Comparison of ENCODE assay signal across 12 mouse cellular contexts in genomic region chr8:101154923-101155322, GRCm38 (mm10).
DNase-seq lines count a peak whose midpoint lies in the region; ATAC-seq and TF ChIP-seq lines count a peak whose summit lies in the region.
"Had no signal": no experiment of that assay in that cellular context is flagged by ENCODE, and none has a peak within 500 bp of the region (broad histone marks: within the 10 kb centered on the region; RNA-seq: fewer than 3 reads in every experiment).

No protein-coding gene starts in this region.

- no peaks in the 10 kb centered on the region for H3K4me1 ChIP-seq in lung, embryonic 14.5 days (ENCODE audit: insufficient read depth)

- DNase-seq in cerebellum, postnatal 10 days: peak; percentile 4 to 5
- DNase-seq in cerebellum, adult 11-12 months: no peak
- DNase-seq in lung, embryonic 14.5 days: peak; percentile 36
- DNase-seq in lung, postnatal 4 days: no peak
- peak; percentile 49 for DNase-seq in embryo, embryonic 10.5 days (ENCODE audit: low spot score)
- DNase-seq in retina, embryonic 14.5 days (ENCODE audit: low spot score): peak; percentile 56
- DNase-seq in urinary bladder, postnatal 4 days (ENCODE audit: low spot score in 2 of 2): no peak
- no peak for DNase-seq in lung, postnatal 10 days
- DNase-seq: cerebellum, adult 8-10 months had no signal

- ATAC-seq in lung, embryonic 14.5 days (ENCODE audit: insufficient read depth): no peak
- ATAC-seq: Patski had no signal

- peak; percentile 48 for TF ChIP-seq CTCF in lung, embryonic 14.5 days (IDR thresholded peaks at IDR 0.05; ENCODE audit: low read depth)

- H3K4me3 ChIP-seq in lung, embryonic 14.5 days (ENCODE audit: low read depth, low read length): no peak overlapping the region

- no peaks in the 10 kb centered on the region for H3K36me3 ChIP-seq in lung, embryonic 14.5 days (ENCODE audit: insufficient read depth)

- no peak overlapping the region for H3K9ac ChIP-seq in lung, embryonic 14.5 days

- no peak overlapping the region for H3K27ac ChIP-seq in lung, embryonic 14.5 days (ENCODE audit: low read depth)

- no peaks in the 10 kb centered on the region for H3K27me3 ChIP-seq in lung, embryonic 14.5 days (ENCODE audit: insufficient read depth, low read length)
- H3K27me3 ChIP-seq: Patski had no signal

- no peaks in the 10 kb centered on the region for H3K9me3 ChIP-seq in lung, embryonic 14.5 days (ENCODE audit: low read depth, low read length)

- no peak overlapping the region for H3K4me2 ChIP-seq in lung, embryonic 14.5 days
- H3K4me2 ChIP-seq: heart, embryonic 11.5 days; liver, embryonic 11.5 days had no signal

Comparison
In these comparisons a context has a peak if more than half of its experiments do, and no peak if none do; other contexts are left out.
1. DNase-seq: peak in cerebellum, postnatal 10 days (2 of 2), lung, embryonic 14.5 days (single experiment), embryo, embryonic 10.5 days (single experiment) and retina, embryonic 14.5 days (single experiment); none in cerebellum, adult 11-12 months (single experiment), lung, postnatal 4 days (0 of 2), urinary bladder, postnatal 4 days (0 of 2) and lung, postnatal 10 days (single experiment).